Mouse (Mus musculus): ENCODE data around the gene Tctn3.

Tctn3 gene

GRCm38 (mm10) chr19:40556029-40556428, 56.0 kb downstream of the Tctn3 start:
- no peak for DNase-seq (ENCODE audit: low read depth, low spot score)

GRCm38 (mm10) chr19:40555136-40555535, 56.9 kb downstream of the Tctn3 start:
- DNase-seq (ENCODE audit: low read depth, low spot score), result no peak

- no peak for DNase-seq (ENCODE audit: low read depth, low spot score)
These were observed 57.7 kb downstream of the Tctn3 start for GRCm38 (mm10) chr19:40554343-40554742.

- peak; percentile 74 for DNase-seq (ENCODE audit: low read depth, low spot score)
These were observed 58.2 kb downstream of the Tctn3 start for GRCm38 (mm10) chr19:40553849-40554248.

GRCm38 (mm10) chr19:40553014-40553789, 58.8 kb downstream of the Tctn3 start:
- DNase-seq (ENCODE audit: low read depth, low spot score), result no peak

GRCm38 (mm10) chr19:40549516-40550135, 62.4 kb downstream of the Tctn3 start:
- DNase-seq (ENCODE audit: low read depth, low spot score), result peak; percentile 31

GRCm38 (mm10) chr19:40548796-40549515, 63.1 kb downstream of the Tctn3 start:
- no peak for DNase-seq (ENCODE audit: low read depth, low spot score)

GRCm38 (mm10) chr19:40548386-40548785, 63.6 kb downstream of the Tctn3 start:
- DNase-seq (ENCODE audit: low read depth, low spot score), result no peak
